In genomic region chr16:21210204-21210603, GRCm38 (mm10) we compare ENCODE assay signal across 8 mouse cellular contexts. TPM values are rescaled to one million over a fixed set of nuclear protein-coding genes. Genes with fewer than 3 reads are reported as not detected.
DNase-seq lines count a peak whose midpoint lies in the region; ATAC-seq and TF ChIP-seq lines count a peak whose summit lies in the region.

No protein-coding gene starts in this region.

- H3K9me3 ChIP-seq in lung, postnatal 0 days (ENCODE audit: low read length), result no peaks in the 10 kb centered on the region
- no peaks in the 10 kb centered on the region for H3K9me3 ChIP-seq in limb, embryonic 11.5 days (ENCODE audit: control insufficient read depth, low read length)
- H3K9me3 ChIP-seq in stomach, embryonic 15.5 days, result no peaks in the 10 kb centered on the region

- H3K27me3 ChIP-seq in lung, postnatal 0 days (replicated peaks; ENCODE audit: insufficient read depth, low read length), result no peaks in the 10 kb centered on the region
- H3K27me3 ChIP-seq in limb, embryonic 11.5 days (ENCODE audit: control insufficient read depth, insufficient read depth, low read length), result no peaks in the 10 kb centered on the region; the same call in 1 of the 2 replicates
- H3K27me3 ChIP-seq in stomach, embryonic 15.5 days (replicated peaks), result no peaks in the 10 kb centered on the region

- H3K9ac ChIP-seq in lung, postnatal 0 days (replicated peaks; ENCODE audit: low read depth), result no peak overlapping the region
- peak overlapping the region; percentile 39 for H3K9ac ChIP-seq in limb, embryonic 11.5 days (ENCODE audit: low read length)
- H3K9ac ChIP-seq in stomach, embryonic 15.5 days, result no peak overlapping the region

- no peak for ATAC-seq in lung, postnatal 0 days
- ATAC-seq in limb, embryonic 11.5 days (ENCODE audit: insufficient number of reproducible peaks, low FRiP score, low TSS enrichment, low read depth), result no peak
- 0 out of 2 replicates have a peak, but pooled peaks have one; percentile 1 for ATAC-seq in stomach, embryonic 15.5 days (ENCODE audit: insufficient read depth, low FRiP score, low read depth)

- peak overlapping the region; percentile 57 for H3K4me2 ChIP-seq in lung, postnatal 0 days (replicated peaks; ENCODE audit: low read depth, low read length)
- H3K4me2 ChIP-seq in limb, embryonic 11.5 days (ENCODE audit: low read depth, severe bottlenecking), result peak overlapping the region; percentile 68
- H3K4me2 ChIP-seq in stomach, embryonic 15.5 days, result peak overlapping the region; percentile 67

- no peak overlapping the region for H3K4me3 ChIP-seq in lung, postnatal 0 days (ENCODE audit: low read depth, low read length)
- peak overlapping the region; percentile 12 for H3K4me3 ChIP-seq in limb, embryonic 11.5 days (ENCODE audit: low read depth, low read length)
- peak overlapping the region; percentile 41 for H3K4me3 ChIP-seq in stomach, embryonic 15.5 days (replicated peaks)

- 0 out of 2 replicates have a peak, but pooled peaks cover 6% of the 10 kb centered on the region for H3K36me3 ChIP-seq in lung, postnatal 0 days (ENCODE audit: insufficient read depth, low read length)
- H3K36me3 ChIP-seq in limb, embryonic 11.5 days (ENCODE audit: control insufficient read depth, insufficient read depth, low read length), result peaks cover 10% of the 10 kb centered on the region
- H3K36me3 ChIP-seq in stomach, embryonic 15.5 days, result peaks cover 11% of the 10 kb centered on the region

- TF ChIP-seq EP300 in lung, postnatal 0 days (IDR thresholded peaks at IDR 0.05), result no peak

- peak overlapping the region; percentile 79 for H3K27ac ChIP-seq in lung, postnatal 0 days (ENCODE audit: low read length)
- H3K27ac ChIP-seq in limb, embryonic 11.5 days (replicated peaks; ENCODE audit: low read depth, low read length), result peak overlapping the region; percentile 93
- H3K27ac ChIP-seq in stomach, embryonic 15.5 days, result peak overlapping the region; percentile 88

- peaks cover 16% of the 10 kb centered on the region for H3K4me1 ChIP-seq in lung, postnatal 0 days (ENCODE audit: insufficient read depth, low read depth, low read length)
- H3K4me1 ChIP-seq in limb, embryonic 11.5 days (ENCODE audit: control insufficient read depth, insufficient read depth, low read length), result peaks cover 65% of the 10 kb centered on the region
- peaks cover 70% of the 10 kb centered on the region for H3K4me1 ChIP-seq in stomach, embryonic 15.5 days

- no peak for TF ChIP-seq CTCF in lung, postnatal 0 days (IDR thresholded peaks at IDR 0.05)

- 13% methylated on average over 5 of the region's 5 CpGs for WGBS in lung, postnatal 0 days
- WGBS in limb, embryonic 11.5 days, result 11% methylated on average over 5 of the region's 5 CpGs
- 13% methylated on average over 5 of the region's 5 CpGs for WGBS in stomach, embryonic 15.5 days

- peak; percentile 35 for DNase-seq in embryo, embryonic 9.5 days (ENCODE audit: extremely low spot score)
- DNase-seq in embryo, embryonic 11 days, result no peak
- DNase-seq in lung, postnatal 0 days (ENCODE audit: low spot score), result no peak
- no peak for DNase-seq in lung, postnatal 25 days (ENCODE audit: low spot score)
- DNase-seq in limb, embryonic 11.5 days (ENCODE audit: low spot score), result no peak
- no peak for DNase-seq in spleen, adult 18-20 months
- DNase-seq in B cell, adult 2 months, result no peak

RNA-seq across cellular contexts. Expression of gene Ephb3, which starts 5.6 kb away (rescaled TPM):
- 16.3 and 19.5 TPM in 2 replicates for polyA plus RNA-seq in lung, postnatal 0 days (2015; fragmentation: Nextera tagmentation; extraction: Ambion mirVana)
- polyA plus RNA-seq in limb, embryonic 11.5 days (2014; fragmentation: Nextera tagmentation; extraction: Ambion mirVana), result 33.1 and 35.7 TPM in 2 replicates
- 20.4 and 21.8 TPM in 2 replicates for polyA plus RNA-seq in stomach, embryonic 15.5 days (2015; fragmentation: Nextera tagmentation; extraction: Ambion mirVana)

RNA-seq across cellular contexts. Expression of gene Teddm3, which starts 56.4 kb away (rescaled TPM):
- not detected in 2 replicates for polyA plus RNA-seq in lung, postnatal 0 days (2015; fragmentation: Nextera tagmentation; extraction: Ambion mirVana)
- polyA plus RNA-seq in limb, embryonic 11.5 days (2014; fragmentation: Nextera tagmentation; extraction: Ambion mirVana), result not detected in 2 replicates
- polyA plus RNA-seq in stomach, embryonic 15.5 days (2015; fragmentation: Nextera tagmentation; extraction: Ambion mirVana), result 1.8 and 5.8 TPM in 2 replicates
